Comparison of ENCODE assay signal across 19 mouse cellular contexts in genomic region chr17:56201642-56202041, GRCm38 (mm10). TPM values are rescaled to one million over a fixed set of nuclear protein-coding genes. Genes with fewer than 3 reads are reported as not detected.
A peak's percentile ranks its signal among the peaks of the same experiment; 100 is the strongest.
DNase-seq lines count a peak whose midpoint lies in the region; ATAC-seq and TF ChIP-seq lines count a peak whose summit lies in the region.
"Had no signal": no experiment of that assay in that cellular context is flagged by ENCODE, and none has a peak within 500 bp of the region (broad histone marks: within the 10 kb centered on the region; RNA-seq: fewer than 3 reads in every experiment).

No protein-coding gene starts in this region.

- H3K9me3 ChIP-seq in intestine, postnatal 0 days (ENCODE audit: control insufficient read depth), result no peaks in the 10 kb centered on the region
- no peaks in the 10 kb centered on the region for H3K9me3 ChIP-seq in intestine, embryonic 15.5 days
- H3K9me3 ChIP-seq in midbrain, postnatal 0 days (ENCODE audit: low read length), result no peaks in the 10 kb centered on the region
- no peaks in the 10 kb centered on the region for H3K9me3 ChIP-seq in midbrain, embryonic 11.5 days (ENCODE audit: control insufficient read depth, low read length)
- no peaks in the 10 kb centered on the region for H3K9me3 ChIP-seq in stomach, postnatal 0 days (ENCODE audit: control insufficient read depth, low read length)
- H3K9me3 ChIP-seq: embryonic facial prominence, embryonic 15.5 days; forebrain, embryonic 13.5 days; midbrain, embryonic 15.5 days; stomach, embryonic 15.5 days had no signal

- no peak for TF ChIP-seq EP300 in stomach, postnatal 0 days (optimal IDR thresholded peaks at IDR 0.05)

- peak; percentile 28 for TF ChIP-seq CTCF in intestine, postnatal 0 days (IDR thresholded peaks at IDR 0.05; ENCODE audit: low read depth)
- TF ChIP-seq CTCF in midbrain, postnatal 0 days (IDR thresholded peaks at IDR 0.05), result peak; percentile 32; the same call in 1 of the 2 replicates
- peak; percentile 37; the same call in 1 of the 2 replicates for TF ChIP-seq CTCF in stomach, postnatal 0 days (IDR thresholded peaks at IDR 0.05; ENCODE audit: low read depth)

- H3K4me1 ChIP-seq in intestine, postnatal 0 days (replicated peaks; ENCODE audit: control insufficient read depth, insufficient read depth, low read length), result no peaks in the 10 kb centered on the region
- no peaks in the 10 kb centered on the region for H3K4me1 ChIP-seq in intestine, embryonic 15.5 days (replicated peaks)
- H3K4me1 ChIP-seq in midbrain, postnatal 0 days (ENCODE audit: insufficient read depth, low read length), result no peaks in the 10 kb centered on the region
- H3K4me1 ChIP-seq in midbrain, embryonic 11.5 days (ENCODE audit: control insufficient read depth, insufficient read depth, low read length), result no peaks in the 10 kb centered on the region
- H3K4me1 ChIP-seq in stomach, postnatal 0 days (replicated peaks; ENCODE audit: control insufficient read depth, insufficient read depth), result no peaks in the 10 kb centered on the region
- H3K4me1 ChIP-seq: embryonic facial prominence, embryonic 15.5 days; forebrain, embryonic 13.5 days; hindbrain, embryonic 10.5 days; midbrain, embryonic 15.5 days; stomach, embryonic 15.5 days had no signal

- no peak for DNase-seq in midbrain, postnatal 0 days (ENCODE audit: low spot score)
- DNase-seq in midbrain, embryonic 11.5 days (ENCODE audit: low spot score, missing footprints), result no peak
- DNase-seq in ZHBTc4 (ENCODE audit: low read depth, low spot score), result peak; percentile 46
- no peak for DNase-seq in stomach, postnatal 0 days (ENCODE audit: low spot score)
- no peak for DNase-seq in ovary, postnatal 36 days (ENCODE audit: low spot score)
- DNase-seq: adrenal gland, postnatal 36 days; cerebellum, postnatal 10 days; embryo, embryonic 11 days; thymus, postnatal 14 days had no signal

- no peak overlapping the region for H3K27ac ChIP-seq in intestine, postnatal 0 days (ENCODE audit: low read depth, low read length)
- H3K27ac ChIP-seq in intestine, embryonic 15.5 days, result no peak overlapping the region
- no peak overlapping the region for H3K27ac ChIP-seq in midbrain, postnatal 0 days (ENCODE audit: low read depth, low read length)
- no peak overlapping the region for H3K27ac ChIP-seq in midbrain, embryonic 11.5 days (ENCODE audit: low read depth, low read length)
- no peak overlapping the region for H3K27ac ChIP-seq in stomach, postnatal 0 days (replicated peaks)
- H3K27ac ChIP-seq: embryonic facial prominence, embryonic 15.5 days; forebrain, embryonic 13.5 days; hindbrain, embryonic 10.5 days; kidney, postnatal 0 days; midbrain, embryonic 15.5 days; stomach, embryonic 15.5 days had no signal

- no peak for ATAC-seq in intestine, postnatal 0 days
- no peak for ATAC-seq in intestine, embryonic 15.5 days
- ATAC-seq in midbrain, postnatal 0 days (ENCODE audit: low FRiP score), result no peak
- no peak for ATAC-seq in midbrain, embryonic 11.5 days (ENCODE audit: low FRiP score)
- ATAC-seq in stomach, postnatal 0 days (ENCODE audit: low FRiP score, low TSS enrichment), result no peak
- ATAC-seq: forebrain, embryonic 13.5 days; intestine, embryonic 16.5 days; midbrain, embryonic 15.5 days; Patski had no signal

- WGBS in intestine, postnatal 0 days, result 69% methylated on average over 3 of the region's 3 CpGs
- 84% methylated on average over 3 of the region's 3 CpGs for WGBS in intestine, embryonic 15.5 days
- 57% methylated on average over 3 of the region's 3 CpGs for WGBS in midbrain, postnatal 0 days
- 66% methylated on average over 3 of the region's 3 CpGs for WGBS in midbrain, embryonic 11.5 days
- WGBS in stomach, postnatal 0 days, result 71% methylated on average over 3 of the region's 3 CpGs

- no peak overlapping the region for H3K4me3 ChIP-seq in intestine, postnatal 0 days (ENCODE audit: low read depth, low read length)
- no peak overlapping the region for H3K4me3 ChIP-seq in intestine, embryonic 15.5 days (replicated peaks)
- H3K4me3 ChIP-seq in midbrain, postnatal 0 days (ENCODE audit: low read depth, low read length), result no peak overlapping the region
- no peak overlapping the region for H3K4me3 ChIP-seq in midbrain, embryonic 11.5 days (ENCODE audit: low read depth, low read length)
- no peak overlapping the region for H3K4me3 ChIP-seq in stomach, postnatal 0 days (ENCODE audit: low read depth, low read length)
- H3K4me3 ChIP-seq: embryonic facial prominence, embryonic 15.5 days; forebrain, embryonic 13.5 days; hindbrain, embryonic 10.5 days; midbrain, embryonic 15.5 days; stomach, embryonic 15.5 days had no signal

- no peaks in the 10 kb centered on the region for H3K27me3 ChIP-seq in intestine, postnatal 0 days (replicated peaks; ENCODE audit: control insufficient read depth, insufficient read depth, low read length)
- no peaks in the 10 kb centered on the region for H3K27me3 ChIP-seq in intestine, embryonic 15.5 days (replicated peaks)
- H3K27me3 ChIP-seq in midbrain, postnatal 0 days (ENCODE audit: insufficient read depth, low read length), result no peaks in the 10 kb centered on the region
- no peaks in the 10 kb centered on the region for H3K27me3 ChIP-seq in midbrain, embryonic 11.5 days (ENCODE audit: control insufficient read depth, insufficient read depth, low read length)
- no peaks in the 10 kb centered on the region for H3K27me3 ChIP-seq in stomach, postnatal 0 days (ENCODE audit: control insufficient read depth, insufficient read depth, low read length)
- H3K27me3 ChIP-seq: embryonic facial prominence, embryonic 15.5 days; forebrain, embryonic 13.5 days; midbrain, embryonic 15.5 days; Patski; stomach, embryonic 15.5 days had no signal

- H3K9ac ChIP-seq in intestine, postnatal 0 days (ENCODE audit: low read depth, low read length), result no peak overlapping the region
- H3K9ac ChIP-seq in intestine, embryonic 15.5 days, result no peak overlapping the region
- H3K9ac ChIP-seq in midbrain, postnatal 0 days (replicated peaks; ENCODE audit: low read length, poor library complexity, severe bottlenecking), result no peak overlapping the region
- H3K9ac ChIP-seq in midbrain, embryonic 11.5 days (ENCODE audit: low read length), result no peak overlapping the region
- H3K9ac ChIP-seq in stomach, postnatal 0 days (ENCODE audit: low read length), result no peak overlapping the region
- H3K9ac ChIP-seq: embryonic facial prominence, embryonic 15.5 days; forebrain, embryonic 13.5 days; midbrain, embryonic 15.5 days; stomach, embryonic 15.5 days had no signal

- peaks cover 83% of the 10 kb centered on the region for H3K36me3 ChIP-seq in intestine, postnatal 0 days (ENCODE audit: control insufficient read depth, insufficient read depth)
- peaks cover 66% of the 10 kb centered on the region for H3K36me3 ChIP-seq in intestine, embryonic 15.5 days
- peaks cover 92% of the 10 kb centered on the region for H3K36me3 ChIP-seq in midbrain, postnatal 0 days (ENCODE audit: insufficient read depth, low read length)
- H3K36me3 ChIP-seq in midbrain, embryonic 11.5 days (ENCODE audit: control insufficient read depth, insufficient read depth, low read length), result peaks cover 45% of the 10 kb centered on the region
- H3K36me3 ChIP-seq in stomach, postnatal 0 days (ENCODE audit: control insufficient read depth, insufficient read depth, low read length), result peaks cover 44% of the 10 kb centered on the region

- no peak overlapping the region for H3K4me2 ChIP-seq in intestine, postnatal 0 days (replicated peaks; ENCODE audit: low read depth)
- H3K4me2 ChIP-seq in intestine, embryonic 15.5 days (replicated peaks), result no peak overlapping the region
- H3K4me2 ChIP-seq in midbrain, postnatal 0 days (ENCODE audit: low read depth, low read length, poor library complexity, severe bottlenecking), result no peak overlapping the region
- no peak overlapping the region for H3K4me2 ChIP-seq in midbrain, embryonic 11.5 days
- no peak overlapping the region for H3K4me2 ChIP-seq in stomach, postnatal 0 days (replicated peaks; ENCODE audit: low read depth)
- H3K4me2 ChIP-seq: embryonic facial prominence, embryonic 15.5 days; forebrain, embryonic 13.5 days; midbrain, embryonic 15.5 days; stomach, embryonic 15.5 days had no signal

RNA-seq across cellular contexts. Expression of gene Dpp9, which starts 17.1 kb away (rescaled TPM):
- 10.6 and 12.0 TPM in 2 replicates for polyA plus RNA-seq in intestine, postnatal 0 days (2015; fragmentation: Nextera tagmentation; extraction: Ambion mirVana)
- polyA plus RNA-seq in intestine, embryonic 15.5 days (2015; fragmentation: Nextera tagmentation; extraction: Ambion mirVana), result 32.8 and 35.0 TPM in 2 replicates
- 24.6 and 29.7 TPM in 2 replicates for total RNA-seq in midbrain, postnatal 0 days (2014; rRNA removed)
- 19.4 and 19.7 TPM in 2 replicates for polyA plus RNA-seq in midbrain, postnatal 0 days (2015; fragmentation: Nextera tagmentation; extraction: Ambion mirVana)
- polyA plus RNA-seq in midbrain, embryonic 11.5 days (2014; fragmentation: Nextera tagmentation; extraction: Ambion mirVana), result 29.5 and 33.8 TPM in 2 replicates
- polyA plus RNA-seq in stomach, postnatal 0 days (2015; fragmentation: Nextera tagmentation; extraction: Ambion mirVana), result 13.8 and 14.0 TPM in 2 replicates

RNA-seq across cellular contexts. Expression of gene Mydgf, which starts 17.9 kb away (rescaled TPM):
- 83.5 and 90.5 TPM in 2 replicates for polyA plus RNA-seq in intestine, postnatal 0 days (2015; fragmentation: Nextera tagmentation; extraction: Ambion mirVana)
- polyA plus RNA-seq in intestine, embryonic 15.5 days (2015; fragmentation: Nextera tagmentation; extraction: Ambion mirVana), result 105 and 127 TPM in 2 replicates
- total RNA-seq in midbrain, postnatal 0 days (2014; rRNA removed), result 41.7 and 49.3 TPM in 2 replicates
- 75.8 and 82.5 TPM in 2 replicates for polyA plus RNA-seq in midbrain, postnatal 0 days (2015; fragmentation: Nextera tagmentation; extraction: Ambion mirVana)
- polyA plus RNA-seq in midbrain, embryonic 11.5 days (2014; fragmentation: Nextera tagmentation; extraction: Ambion mirVana), result 52.3 and 57.7 TPM in 2 replicates
- polyA plus RNA-seq in stomach, postnatal 0 days (2015; fragmentation: Nextera tagmentation; extraction: Ambion mirVana), result 77.0 and 83.0 TPM in 2 replicates

RNA-seq across cellular contexts. Expression of gene Tnfaip8l1, which starts 39.4 kb away (rescaled TPM):
- polyA plus RNA-seq in intestine, postnatal 0 days (2015; fragmentation: Nextera tagmentation; extraction: Ambion mirVana), result 4.6 and 5.1 TPM in 2 replicates
- polyA plus RNA-seq in intestine, embryonic 15.5 days (2015; fragmentation: Nextera tagmentation; extraction: Ambion mirVana), result 11.9 and 12.8 TPM in 2 replicates
- 15.1 and 17.9 TPM in 2 replicates for total RNA-seq in midbrain, postnatal 0 days (2014; rRNA removed)
- 8.4 and 9.9 TPM in 2 replicates for polyA plus RNA-seq in midbrain, postnatal 0 days (2015; fragmentation: Nextera tagmentation; extraction: Ambion mirVana)
- polyA plus RNA-seq in midbrain, embryonic 11.5 days (2014; fragmentation: Nextera tagmentation; extraction: Ambion mirVana), result 5.8 and 7.7 TPM in 2 replicates
- 4.4 and 5.2 TPM in 2 replicates for polyA plus RNA-seq in stomach, postnatal 0 days (2015; fragmentation: Nextera tagmentation; extraction: Ambion mirVana)

RNA-seq across cellular contexts. Expression of gene Fem1a, which starts 55.0 kb away (rescaled TPM):
- polyA plus RNA-seq in intestine, postnatal 0 days (2015; fragmentation: Nextera tagmentation; extraction: Ambion mirVana), result 7.0 and 8.0 TPM in 2 replicates
- polyA plus RNA-seq in intestine, embryonic 15.5 days (2015; fragmentation: Nextera tagmentation; extraction: Ambion mirVana), result 12.5 and 12.8 TPM in 2 replicates
- 43.2 and 45.3 TPM in 2 replicates for total RNA-seq in midbrain, postnatal 0 days (2014; rRNA removed)
- polyA plus RNA-seq in midbrain, postnatal 0 days (2015; fragmentation: Nextera tagmentation; extraction: Ambion mirVana), result 13.8 and 14.2 TPM in 2 replicates
- 12.6 and 12.7 TPM in 2 replicates for polyA plus RNA-seq in midbrain, embryonic 11.5 days (2014; fragmentation: Nextera tagmentation; extraction: Ambion mirVana)
- polyA plus RNA-seq in stomach, postnatal 0 days (2015; fragmentation: Nextera tagmentation; extraction: Ambion mirVana), result 9.6 and 10.0 TPM in 2 replicates
